Mouse (Mus musculus): ENCODE measurements at regions not wholly inside any gene's neighbourhood (a gene's known extent, or its start where the extent isn't known, plus 50 kb on each side); places are given as distances from the start of the nearest gene placed in this dataset.

DNA sequence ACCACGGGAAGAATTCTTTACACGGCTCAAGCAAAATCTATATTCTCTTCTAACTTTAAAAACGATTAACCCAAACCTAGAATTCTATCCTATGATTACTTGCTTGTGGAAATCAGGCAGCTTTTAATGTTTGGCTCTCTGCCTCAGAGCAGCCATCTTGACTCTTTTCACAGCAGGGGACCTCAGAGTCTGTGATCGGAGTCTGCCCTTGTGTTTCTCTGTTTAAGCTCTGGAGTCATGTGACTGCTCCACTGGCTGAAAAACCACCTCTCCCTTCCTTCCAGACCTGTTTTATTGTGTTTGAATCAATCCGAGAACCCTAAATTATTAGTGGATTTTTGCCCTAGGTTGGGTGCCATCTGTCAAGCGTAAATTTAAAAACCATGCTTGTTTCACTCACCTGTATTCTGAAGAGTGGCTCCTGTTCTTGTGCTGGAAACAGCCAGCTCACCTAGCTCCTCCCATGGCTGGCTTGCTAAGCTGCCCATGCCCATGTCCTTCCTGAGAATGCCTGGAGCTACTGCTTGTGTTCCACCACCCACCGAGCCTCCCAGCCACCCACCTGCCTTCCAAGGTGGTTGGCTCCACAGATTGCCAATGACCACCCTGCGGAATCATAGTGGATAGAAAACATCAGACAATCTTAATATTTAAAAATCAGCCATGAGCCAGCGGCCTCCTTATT lies 62.6 kb downstream of the Perp start:
- DNase-seq = peak in 1 of 2 experiments; percentile 19

GRCm38 (mm10) chr10:18909307-18909706 lies 64.5 kb downstream of the Perp start:
- DNase-seq = no peak

GRCm38 (mm10) chr10:18910898-18911297 lies 66.1 kb downstream of the Perp start:
- peak; percentile 43 to 55 for DNase-seq

DNA sequence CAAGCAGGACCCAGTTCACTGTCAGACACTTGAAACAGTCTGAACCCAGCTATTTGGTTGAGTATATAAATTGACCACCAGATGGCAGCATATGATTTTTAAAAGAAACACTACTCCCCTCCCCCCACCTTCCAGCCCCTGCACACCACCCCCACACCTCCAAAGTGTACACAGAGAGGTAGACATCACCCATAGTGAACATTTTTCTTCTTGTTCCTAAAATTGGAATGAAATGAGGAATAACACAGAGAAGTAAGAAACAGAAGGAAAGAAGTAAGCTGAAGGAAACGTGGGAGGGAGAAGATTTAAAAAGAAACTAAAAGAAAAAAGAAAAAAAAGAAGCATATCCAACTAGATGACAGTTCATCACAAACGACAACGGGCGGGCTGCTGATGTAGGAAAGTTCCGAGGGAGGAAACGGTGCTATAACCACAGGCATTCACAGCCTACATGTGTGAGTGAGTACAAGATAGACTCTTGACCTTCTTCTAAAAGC lies 72.3 kb downstream of the Perp start:
- peak; percentile 48 to 67 for DNase-seq

- DNase-seq = no peak
These were observed 78.4 kb downstream of the Perp start for GRCm38 (mm10) chr10:18923088-18923821.

- DNase-seq = no peak
These were observed 83.0 kb downstream of the Perp start for GRCm38 (mm10) chr10:18927811-18928210.

- no peak for DNase-seq
These were observed 84.1 kb downstream of the Tnfaip3 start for GRCm38 (mm10) chr10:18931344-18931743.

GRCm38 (mm10) chr10:18941447-18941846 lies 74.0 kb downstream of the Tnfaip3 start:
- DNase-seq = no peak

- no peak for DNase-seq
These were observed 73.5 kb downstream of the Tnfaip3 start for GRCm38 (mm10) chr10:18941908-18942307.

DNA sequence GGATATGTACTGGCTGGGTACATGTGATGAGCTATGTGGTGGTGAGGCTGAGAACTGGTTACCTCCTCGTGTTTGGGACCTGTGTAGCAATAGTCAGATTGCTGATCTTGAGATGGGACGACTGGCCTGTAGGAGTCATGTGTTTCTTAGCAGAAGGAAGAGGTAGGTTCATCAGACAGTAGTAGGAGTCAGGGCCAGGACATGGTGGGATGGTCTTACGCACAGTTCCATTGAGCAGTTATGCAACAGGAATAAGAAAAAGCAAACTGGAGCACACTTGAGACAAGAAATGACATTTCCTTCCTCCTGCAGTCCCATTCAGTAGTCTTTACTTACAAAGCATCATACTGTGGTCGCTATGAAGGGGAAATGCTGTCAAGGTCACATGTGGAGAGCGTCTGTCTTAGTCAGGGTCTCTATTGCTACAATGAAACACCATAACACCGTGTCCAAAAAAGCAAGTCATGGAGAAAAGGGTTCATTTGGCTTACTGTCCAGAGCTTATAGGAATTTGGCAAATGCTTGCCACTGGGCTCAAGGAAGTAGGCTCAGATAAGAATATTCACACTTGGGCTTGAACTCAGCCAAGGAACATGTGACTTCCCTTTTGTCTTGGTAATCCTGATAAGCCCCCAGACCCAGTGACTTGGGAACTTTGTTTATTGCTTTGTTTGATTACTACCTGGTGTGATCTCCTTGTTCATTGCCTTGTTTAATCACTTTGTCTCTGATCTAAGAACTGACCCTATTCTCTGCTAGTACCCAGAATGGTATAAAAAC lies 72.0 kb downstream of the Tnfaip3 start:
- no peak for DNase-seq

DNA sequence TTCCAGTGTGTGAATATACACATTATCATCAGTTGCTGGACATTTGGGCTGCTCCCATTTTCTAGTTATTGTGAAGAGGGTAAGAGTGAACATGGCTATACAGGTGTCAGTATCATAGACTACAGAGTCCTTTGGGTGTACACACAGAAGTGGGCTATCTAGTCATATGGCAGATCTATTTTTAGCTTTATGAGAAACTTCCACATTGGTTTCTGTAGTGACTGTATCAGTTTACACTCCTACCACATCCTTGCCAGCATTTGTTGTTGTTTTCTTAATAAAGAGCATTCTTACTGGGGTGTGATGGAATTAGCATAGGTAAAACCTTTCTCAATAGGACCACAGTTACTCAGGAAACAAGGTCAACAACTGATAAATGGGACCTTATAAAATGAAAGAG lies 68.7 kb downstream of the Tnfaip3 start:
- DNase-seq = no peak

All from cerebellum, postnatal 10 days (tissue).